Mouse (Mus musculus) lung, postnatal 14 days (tissue): ENCODE measurements around the gene Prkag2.

Experiments used
- DNase-seq: peaks from one replicate; pipeline ENCODE4 v3.0.0; 2021

Gene Prkag2

GRCm38 (mm10) chr5:24960791-24961190 lies 139.7 kb downstream of the Prkag2 start:
- no peak for DNase-seq

- no peak for DNase-seq
These were observed 140.7 kb downstream of the Prkag2 start for GRCm38 (mm10) chr5:24959758-24960157.

- DNase-seq, result no peak
These were observed 141.8 kb downstream of the Prkag2 start for GRCm38 (mm10) chr5:24958596-24958995.

- no peak for DNase-seq
These were observed 143.6 kb downstream of the Prkag2 start for GRCm38 (mm10) chr5:24956891-24957290.

GRCm38 (mm10) chr5:24952842-24953741 lies 147.3 kb downstream of the Prkag2 start:
- DNase-seq, result no peak

- DNase-seq, result no peak
These were observed 148.2 kb downstream of the Prkag2 start for GRCm38 (mm10) chr5:24952212-24952611.

- no peak for DNase-seq
These were observed 149.4 kb downstream of the Prkag2 start for GRCm38 (mm10) chr5:24950891-24951574.

- DNase-seq, result no peak
These were observed 150.4 kb downstream of the Prkag2 start for GRCm38 (mm10) chr5:24950039-24950438.

GRCm38 (mm10) chr5:24938046-24938822 lies 162.2 kb downstream of the Prkag2 start:
- no peak for DNase-seq

- no peak for DNase-seq
These were observed 164.0 kb downstream of the Prkag2 start for GRCm38 (mm10) chr5:24936451-24936850.

- DNase-seq, result no peak
These were observed 165.0 kb downstream of the Prkag2 start for GRCm38 (mm10) chr5:24935446-24935845.

GRCm38 (mm10) chr5:24933760-24934159 lies 166.7 kb downstream of the Prkag2 start:
- DNase-seq, result no peak

GRCm38 (mm10) chr5:24931578-24932185 lies 168.8 kb downstream of the Prkag2 start:
- DNase-seq, result no peak

- DNase-seq, result no peak
These were observed 169.4 kb downstream of the Prkag2 start for GRCm38 (mm10) chr5:24930831-24931577.

- no peak for DNase-seq
These were observed 171.6 kb downstream of the Prkag2 start for GRCm38 (mm10) chr5:24928816-24929215.

- no peak for DNase-seq
These were observed 172.7 kb downstream of the Prkag2 start for GRCm38 (mm10) chr5:24927706-24928105.

GRCm38 (mm10) chr5:24919155-24919554 lies 181.3 kb downstream of the Prkag2 start:
- peak; percentile 51 for DNase-seq

GRCm38 (mm10) chr5:24916511-24916910 lies 183.9 kb downstream of the Prkag2 start:
- no peak for DNase-seq

GRCm38 (mm10) chr5:24915119-24915518 lies 185.3 kb downstream of the Prkag2 start:
- DNase-seq, result no peak

- no peak for DNase-seq
These were observed 186.8 kb downstream of the Prkag2 start for GRCm38 (mm10) chr5:24913656-24914055.

GRCm38 (mm10) chr5:24908820-24909716 lies 191.4 kb downstream of the Prkag2 start:
- DNase-seq, result peak; percentile 37
